Mouse (Mus musculus) layer of hippocampus, adult 11-12 months (tissue): ENCODE measurements around the gene Anp32a.

ENCODE experiments used
- DNase-seq: peaks from one replicate; pipeline ENCODE4 v3.0.0; 2022; ENCODE audit warnings: low spot score

Anp32a gene

DNA sequence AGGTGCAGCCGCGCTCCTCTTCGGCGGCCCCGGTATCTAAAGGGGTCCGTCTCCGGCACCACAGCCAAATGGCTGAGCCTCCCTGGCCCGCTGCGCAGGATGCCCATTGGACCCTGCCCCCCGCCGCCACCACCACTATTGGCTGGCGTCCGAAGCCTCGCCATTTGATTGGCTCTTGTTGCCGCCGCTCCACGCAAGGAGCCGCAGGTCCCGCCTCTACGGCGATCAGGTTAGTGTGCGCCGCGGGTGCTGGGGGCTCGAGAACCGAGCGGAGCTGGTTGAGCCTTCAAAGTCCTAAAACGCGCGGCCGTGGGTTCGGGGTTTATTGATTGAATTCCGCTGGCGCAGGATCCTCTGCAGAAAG, at the start of gene Anp32a:
Gene Anp32a, plus strand, starts transcription at position 171 of the 364 bp plus-strand sequence.
- DNase-seq = peak; percentile 98

DNA sequence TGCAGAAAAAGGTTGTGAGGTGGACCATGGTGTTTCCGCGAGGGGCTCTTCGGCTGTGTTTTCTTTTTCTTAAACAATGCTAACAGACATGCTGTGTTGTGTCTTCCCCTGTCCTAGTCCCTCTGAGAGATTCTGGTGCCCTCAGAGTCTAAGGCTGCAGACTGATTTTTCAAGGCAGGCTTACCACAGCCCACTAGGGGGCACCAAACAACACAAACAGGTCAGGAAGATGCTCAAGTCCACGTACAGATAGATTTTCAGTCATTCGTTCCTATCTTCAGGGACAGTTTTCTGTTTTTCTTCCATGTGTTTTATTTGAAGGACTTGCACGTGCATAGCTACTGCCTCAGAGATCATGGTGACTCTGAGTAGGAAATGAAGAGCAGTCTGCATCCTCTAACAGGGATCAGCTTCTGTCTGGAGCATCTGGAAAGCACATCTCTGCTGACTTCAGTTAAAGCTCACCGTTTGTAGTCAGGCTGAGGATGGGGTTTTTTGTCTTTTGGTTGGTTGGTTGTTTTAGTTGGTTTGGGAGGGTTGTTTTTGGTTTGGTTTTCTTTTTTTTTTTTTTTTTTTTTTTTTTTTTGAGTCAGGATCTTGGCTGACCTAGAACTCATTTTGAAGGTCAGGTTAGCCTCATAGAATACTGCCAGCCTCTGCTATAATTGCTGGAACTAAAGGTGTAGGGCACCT, 45.9 kb upstream of the Anp32a start:
- DNase-seq = peak; percentile 93

GRCm38 (mm10) chr9:62296891-62297290, 44.2 kb upstream of the Anp32a start:
- no peak for DNase-seq

- peak; percentile 43 for DNase-seq
These were observed 25.5 kb upstream of the Anp32a start for GRCm38 (mm10) chr9:62315556-62315955.

GRCm38 (mm10) chr9:62318729-62319128, 22.4 kb upstream of the Anp32a start:
- no peak for DNase-seq

DNA sequence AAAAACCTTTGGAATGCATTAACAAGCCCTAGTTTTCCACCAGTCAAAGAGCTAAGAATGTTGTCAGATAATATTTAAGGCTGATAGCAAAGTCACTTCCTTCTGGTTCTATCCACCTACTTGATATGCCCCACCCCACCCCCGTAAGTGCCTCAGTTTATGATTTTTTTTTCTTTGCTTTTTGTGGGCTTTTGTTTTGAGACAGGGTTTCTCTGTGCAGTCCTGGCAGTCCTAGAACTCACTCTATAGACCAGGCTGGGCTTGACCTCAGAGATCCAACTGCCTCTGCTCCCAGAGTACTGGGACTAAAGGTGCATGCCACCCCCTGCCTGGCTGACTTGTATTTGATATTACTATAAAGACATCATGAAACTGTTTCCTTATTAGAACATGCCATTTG, 17.3 kb upstream of the Anp32a start:
- DNase-seq = no peak

GRCm38 (mm10) chr9:62325965-62326364, 15.1 kb upstream of the Anp32a start:
- DNase-seq = no peak

DNA sequence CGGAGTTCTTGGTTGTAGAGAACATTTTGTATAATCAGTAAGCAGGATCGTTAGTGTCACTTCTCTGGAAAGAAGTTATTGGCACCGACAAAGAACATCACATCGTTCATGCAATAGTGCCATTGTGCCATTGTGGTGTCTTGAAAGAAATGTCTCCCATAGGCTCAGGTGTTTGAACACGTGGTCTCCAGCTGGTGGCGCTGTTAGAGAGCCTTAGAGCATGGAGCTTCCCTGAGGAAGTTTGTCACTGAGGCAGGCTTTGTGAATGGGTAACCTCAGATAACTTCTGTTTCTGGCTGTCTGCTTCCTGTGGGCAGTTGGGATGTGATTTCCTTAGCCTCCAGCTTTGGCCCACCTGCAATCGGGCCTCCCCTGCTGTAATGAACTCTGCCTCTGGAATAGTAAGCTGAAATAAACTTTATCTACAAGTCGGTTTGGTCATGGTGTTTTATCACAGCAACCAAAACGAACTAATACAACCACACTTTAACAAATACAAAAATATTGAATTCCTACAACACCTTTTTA, 6.7 kb upstream of the Anp32a start:
- no peak for DNase-seq

GRCm38 (mm10) chr9:62335396-62335795, 5.7 kb upstream of the Anp32a start:
- DNase-seq = no peak

- no peak for DNase-seq
These were observed 3.0 kb upstream of the Anp32a start for GRCm38 (mm10) chr9:62337924-62338635.

DNA sequence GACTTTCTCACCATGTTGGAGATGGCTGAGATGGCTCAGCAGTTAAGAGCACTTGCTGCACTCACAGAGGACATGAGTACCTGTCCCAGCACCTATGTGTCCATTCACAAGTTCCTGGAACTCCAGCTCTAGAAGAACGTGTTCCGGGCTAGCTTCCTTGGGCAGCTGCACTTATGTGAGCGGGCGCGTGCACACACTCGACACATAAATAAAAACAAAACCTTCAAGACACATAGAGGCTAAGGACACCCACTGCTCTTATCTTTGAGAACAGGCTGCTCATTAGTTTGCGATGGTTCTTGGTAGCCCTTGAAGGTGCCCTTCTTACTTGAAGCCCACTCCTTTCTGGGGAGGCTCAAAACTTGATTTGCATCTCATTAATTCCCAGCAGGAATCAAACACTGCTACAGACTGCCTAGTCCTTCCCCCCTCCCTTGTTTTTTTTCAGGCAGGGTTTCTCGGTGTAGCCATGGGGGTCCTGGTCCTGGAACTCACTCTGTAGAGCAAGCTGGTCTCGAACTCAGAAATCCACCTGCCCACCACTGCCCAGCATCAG, 2.4 kb upstream of the Anp32a start:
- DNase-seq = no peak

DNA sequence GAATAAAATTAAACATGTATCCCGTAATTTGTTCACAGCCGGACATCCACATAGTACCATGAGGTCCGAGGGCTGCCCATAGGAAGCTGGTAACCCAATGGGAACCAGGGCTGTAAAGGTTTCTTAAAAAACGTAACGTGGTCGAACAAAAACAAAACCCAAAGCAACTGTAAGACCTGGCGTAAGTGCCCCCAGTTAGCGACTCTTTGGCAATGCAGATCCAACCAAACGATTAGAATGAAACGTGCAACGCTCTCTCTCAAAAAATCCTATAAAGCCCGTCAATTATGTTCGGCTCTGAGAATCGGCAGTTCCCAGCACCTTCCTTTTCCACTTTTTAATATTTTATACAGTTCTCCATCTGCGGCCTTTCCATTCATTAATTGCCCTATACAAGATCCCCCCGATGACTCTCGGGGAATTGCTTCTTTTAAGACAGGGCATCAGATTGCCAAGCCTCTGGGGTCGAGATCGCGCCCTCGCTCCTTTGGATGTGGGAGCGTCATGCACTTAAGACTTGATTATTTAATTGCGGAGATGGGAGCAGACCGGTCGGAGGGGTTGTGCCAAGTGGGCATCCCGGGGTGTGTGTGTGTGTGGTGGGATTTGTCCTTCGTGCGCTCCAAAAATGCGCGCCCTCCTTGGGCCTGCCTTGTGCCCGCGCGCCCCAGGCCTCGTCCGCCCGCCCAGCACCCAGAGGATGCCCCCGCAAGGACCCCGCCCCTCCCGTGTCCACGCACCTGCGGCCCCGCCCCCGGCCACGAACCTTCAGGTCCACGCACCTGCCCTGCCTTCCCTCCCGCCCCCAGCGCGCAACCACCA, 581 bp upstream of the Anp32a start:
- DNase-seq = no peak

- DNase-seq = peak; percentile 44
These were observed 778 bp downstream of the Anp32a start for GRCm38 (mm10) chr9:62341701-62342440.

DNA sequence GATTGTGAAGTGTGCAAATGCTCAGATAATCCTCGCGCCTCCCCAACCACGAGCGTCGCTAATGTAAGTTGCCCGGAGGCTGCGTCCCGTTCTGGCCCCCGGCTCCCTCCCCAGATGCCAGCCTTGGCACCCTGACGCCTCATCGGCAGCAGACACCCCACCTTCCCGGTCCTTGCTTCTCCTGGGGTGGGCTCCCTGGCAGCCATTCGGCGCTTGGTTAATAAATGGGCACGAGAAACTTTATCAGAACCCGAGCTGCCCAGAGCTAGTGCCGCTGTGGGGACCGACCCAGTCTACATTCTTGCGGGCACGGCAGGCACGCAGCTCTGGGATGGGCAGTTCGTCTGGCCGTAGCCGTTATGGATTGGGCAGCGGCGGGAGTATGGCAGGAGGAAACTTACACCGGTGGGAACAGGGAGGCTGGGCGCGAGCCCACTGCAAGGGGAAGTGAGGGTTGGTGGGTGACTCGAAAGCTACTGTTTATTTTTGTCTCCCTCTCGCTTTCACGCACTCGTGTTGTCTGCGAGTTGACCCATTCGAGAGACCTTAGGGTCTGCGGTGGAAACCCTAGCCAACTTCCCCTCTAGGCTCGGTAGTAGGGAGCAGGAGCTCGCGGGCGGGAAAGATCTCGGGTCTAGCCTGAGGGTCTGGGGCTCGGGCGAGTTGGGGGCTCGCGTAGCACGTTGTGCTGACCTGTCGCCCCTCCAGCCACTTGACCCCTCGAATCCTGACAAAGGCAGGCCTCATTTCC, 1.5 kb downstream of the Anp32a start:
- peak; percentile 62 for DNase-seq

GRCm38 (mm10) chr9:62343192-62343903, 2.3 kb downstream of the Anp32a start:
- DNase-seq = peak; percentile 79

DNA sequence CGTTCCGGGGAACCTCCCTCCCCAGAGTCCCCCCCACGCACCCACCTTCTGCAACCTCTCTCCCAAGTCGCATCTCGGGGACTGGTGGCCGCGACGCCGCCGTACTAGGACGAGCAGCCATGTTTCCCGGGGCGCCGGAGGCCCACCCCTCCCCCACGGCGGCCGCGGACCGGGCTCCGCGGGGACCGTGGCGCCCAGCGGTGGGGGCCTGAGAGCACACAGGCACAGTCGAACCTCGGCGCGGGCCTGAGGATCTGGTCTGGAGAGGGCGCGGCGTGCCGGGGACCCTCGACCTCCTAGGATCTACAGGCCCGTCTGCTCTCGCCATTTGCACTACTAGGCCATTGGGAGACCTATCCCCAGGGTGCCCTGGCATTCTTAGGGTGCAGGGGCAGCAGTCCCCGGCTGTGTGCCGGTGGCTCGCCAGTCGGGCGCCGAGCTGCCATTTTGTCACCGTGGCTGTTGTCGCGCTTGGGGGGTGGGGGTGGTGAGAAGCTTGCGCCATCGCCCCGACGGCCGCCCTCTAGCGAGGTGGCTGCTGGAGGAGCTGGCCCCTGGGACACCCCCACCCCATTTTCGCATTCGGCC, 2.9 kb downstream of the Anp32a start:
- DNase-seq = peak; percentile 72

DNA sequence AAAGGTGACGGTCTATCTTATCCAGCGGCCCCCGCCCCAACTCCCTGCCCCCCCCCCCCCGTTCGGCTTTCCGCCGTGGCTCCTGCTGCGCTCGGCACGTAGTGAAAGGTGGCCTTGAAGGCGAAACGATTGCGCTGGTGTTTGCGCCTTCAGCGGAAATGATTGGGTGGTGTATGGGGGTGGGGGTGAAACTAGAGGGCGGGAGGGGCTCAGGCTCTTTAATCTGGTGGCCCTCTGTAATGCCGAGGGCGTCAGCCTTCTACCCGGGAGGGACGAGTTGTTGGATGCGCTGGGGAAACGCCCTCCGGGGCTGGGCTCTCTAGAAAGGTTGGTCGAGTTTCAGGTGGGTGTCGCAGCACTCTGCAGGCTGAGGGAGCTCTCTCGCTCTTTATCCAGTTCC, 3.5 kb downstream of the Anp32a start:
- DNase-seq = peak; percentile 61

- no peak for DNase-seq
These were observed 4.0 kb downstream of the Anp32a start for GRCm38 (mm10) chr9:62345081-62345481.

- DNase-seq = no peak
These were observed 4.7 kb downstream of the Anp32a start for GRCm38 (mm10) chr9:62345633-62346387.
